Mouse (Mus musculus): ENCODE results near the gene Smbd1. TPM values are rescaled to one million over a fixed set of nuclear protein-coding genes. Genes with fewer than 3 reads are reported as not detected.

The Smbd1 gene
- polyA plus RNA-seq, 1 experiment, result not detected

DNA sequence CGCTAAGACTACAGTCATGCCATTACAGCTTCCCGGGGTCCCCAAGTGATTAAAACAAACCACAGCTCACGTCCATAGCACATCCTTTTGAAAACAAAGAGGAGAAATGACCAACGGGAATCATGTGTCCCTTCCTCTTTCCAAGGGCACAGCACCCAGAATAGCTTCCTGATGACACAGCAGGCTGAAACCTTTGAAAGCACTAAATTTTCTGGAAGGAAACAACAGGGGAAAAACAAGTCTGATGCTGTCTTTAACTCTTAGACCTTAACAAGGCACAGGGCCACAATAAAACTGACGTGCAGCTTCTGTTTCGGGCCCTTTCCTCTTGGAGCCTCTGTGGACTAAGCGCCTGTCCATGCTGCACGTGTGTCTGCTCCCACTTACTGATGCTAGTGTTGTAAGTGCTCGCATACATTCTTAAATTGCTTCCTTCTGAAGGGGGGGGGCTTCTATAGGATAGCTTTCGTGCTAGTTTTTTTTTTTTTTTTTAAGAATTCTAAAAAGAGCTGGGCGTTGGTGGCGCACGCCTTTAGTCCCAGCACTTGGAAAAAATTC is 43.3 kb upstream of the Smbd1 start:
- H3K4me3 ChIP-seq (ENCODE audit: insufficient read depth, poor library complexity, severe bottlenecking), result no peak overlapping the region
- no peak overlapping the region for H3ac ChIP-seq (ENCODE audit: control insufficient read depth, insufficient read length, low read depth)
- TF ChIP-seq MYOD1 (IDR thresholded peaks at IDR 0.05; ENCODE audit: control insufficient read depth, insufficient read length, low read depth), result no peak
- TF ChIP-seq MAX (IDR thresholded peaks at IDR 0.05), result no peak
- no peak for TF ChIP-seq FOSL1 (IDR thresholded peaks at IDR 0.05; ENCODE audit: insufficient read depth, low read length, poor library complexity, severe bottlenecking)
- TF ChIP-seq CTCF (IDR thresholded peaks at IDR 0.05; ENCODE audit: control insufficient read depth, insufficient read depth, insufficient read length), result no peak
- no peak for TF ChIP-seq CEBPB (IDR thresholded peaks at IDR 0.05; ENCODE audit: low read depth)
- no peak for TF ChIP-seq MYOG (IDR thresholded peaks at IDR 0.05; ENCODE audit: control insufficient read depth, extremely low read depth, insufficient read length)
- TF ChIP-seq USF1 (IDR thresholded peaks at IDR 0.05; ENCODE audit: low read depth), result no peak
- peaks cover 14% of the 10 kb centered on the region for H3K79me3 ChIP-seq (ENCODE audit: low read depth)
- H3K36me3 ChIP-seq (ENCODE audit: control insufficient read depth, insufficient read depth), result peaks cover 27% of the 10 kb centered on the region
- no peaks in the 10 kb centered on the region for H3K27me3 ChIP-seq (ENCODE audit: control insufficient read depth, insufficient read depth, insufficient read length)
- H3K79me2 ChIP-seq (ENCODE audit: control insufficient read depth, insufficient read depth), result peaks cover 38% of the 10 kb centered on the region

DNA sequence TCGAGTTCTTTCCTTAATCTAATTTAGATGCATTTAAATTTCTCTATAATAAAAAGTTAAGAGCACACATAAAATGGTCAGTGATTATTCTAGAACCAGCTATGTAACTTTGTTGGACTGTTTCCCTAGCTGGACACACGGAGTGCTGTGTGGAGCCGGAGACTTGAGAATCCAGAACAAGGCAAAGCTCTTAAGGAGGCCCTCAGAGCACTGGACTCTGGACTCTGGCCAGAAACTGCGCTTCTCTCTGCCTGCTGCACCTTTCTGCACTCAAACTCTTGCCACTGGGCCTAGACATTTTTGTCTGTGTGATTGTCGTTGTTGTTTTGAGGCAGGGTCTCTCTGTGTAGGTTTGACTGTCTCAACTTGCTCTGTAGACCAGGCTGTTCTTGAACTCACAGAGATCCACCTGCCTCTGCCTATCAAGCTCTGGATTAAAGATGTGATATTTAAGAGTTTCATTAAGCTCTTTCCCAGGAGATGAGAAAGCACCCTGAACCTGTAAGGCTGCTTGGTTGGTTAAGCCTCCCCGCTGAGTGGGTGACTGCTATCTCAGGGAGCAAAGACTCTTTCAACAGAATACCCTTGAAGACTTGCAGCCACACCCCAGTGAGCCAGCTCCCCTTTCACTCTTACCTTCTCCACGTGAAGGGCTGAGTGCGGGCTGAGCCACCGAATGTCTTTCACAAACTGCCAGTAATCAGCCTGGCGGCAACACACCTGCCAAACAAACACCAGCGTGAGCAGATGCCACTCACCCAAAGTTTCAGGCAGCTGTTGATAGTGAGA is 39.0 kb upstream of the Smbd1 start:
- H3ac ChIP-seq (ENCODE audit: control insufficient read depth, insufficient read length, low read depth), result no peak overlapping the region
- peaks cover 6% of the 10 kb centered on the region for H3K79me3 ChIP-seq (ENCODE audit: low read depth)
- TF ChIP-seq MYOD1 (IDR thresholded peaks at IDR 0.05; ENCODE audit: control insufficient read depth, insufficient read length, low read depth) (no peak), MYOG (IDR thresholded peaks at IDR 0.05; ENCODE audit: control insufficient read depth, extremely low read depth, insufficient read length) (no peak), USF1 (IDR thresholded peaks at IDR 0.05; ENCODE audit: low read depth) (no peak), CTCF (IDR thresholded peaks at IDR 0.05; ENCODE audit: control insufficient read depth, insufficient read depth, insufficient read length) (no peak), MAX (IDR thresholded peaks at IDR 0.05) (no peak), FOSL1 (IDR thresholded peaks at IDR 0.05; ENCODE audit: insufficient read depth, low read length, poor library complexity, severe bottlenecking) (no peak), CEBPB (IDR thresholded peaks at IDR 0.05; ENCODE audit: low read depth) (no peak)
- no peak overlapping the region for H3K4me3 ChIP-seq (ENCODE audit: insufficient read depth, poor library complexity, severe bottlenecking)
- no peaks in the 10 kb centered on the region for H3K27me3 ChIP-seq (ENCODE audit: control insufficient read depth, insufficient read depth, insufficient read length)
- peaks cover 40% of the 10 kb centered on the region for H3K36me3 ChIP-seq (ENCODE audit: control insufficient read depth, insufficient read depth)
- no peaks in the 10 kb centered on the region for H3K79me2 ChIP-seq (ENCODE audit: control insufficient read depth, insufficient read depth)

DNA sequence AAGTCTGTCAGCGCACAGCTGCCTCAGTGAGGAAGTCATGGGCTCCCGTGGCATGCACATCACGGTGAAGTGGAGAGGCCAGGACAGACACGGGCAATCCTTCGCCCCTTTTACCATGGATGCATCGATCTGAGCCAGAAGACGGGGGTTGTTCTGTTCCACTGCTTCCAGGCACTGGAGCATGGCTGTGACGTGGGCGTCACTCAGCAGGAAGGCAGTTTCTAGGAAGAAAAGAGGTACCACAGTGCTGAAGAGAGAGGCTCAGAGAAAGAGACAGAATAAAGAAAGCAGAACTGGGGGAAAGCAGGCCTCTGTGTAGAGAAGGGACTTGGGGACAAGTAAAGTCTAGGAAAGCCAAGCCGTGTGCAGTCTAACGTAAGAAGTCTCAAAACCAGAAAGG is 36.8 kb upstream of the Smbd1 start:
- H3ac ChIP-seq (ENCODE audit: control insufficient read depth, insufficient read length, low read depth), result no peak overlapping the region
- H3K79me3 ChIP-seq (ENCODE audit: low read depth), result peaks cover 4% of the 10 kb centered on the region
- H3K79me2 ChIP-seq (ENCODE audit: control insufficient read depth, insufficient read depth), result no peaks in the 10 kb centered on the region
- H3K4me3 ChIP-seq (ENCODE audit: insufficient read depth, poor library complexity, severe bottlenecking), result no peak overlapping the region
- no peaks in the 10 kb centered on the region for H3K27me3 ChIP-seq (ENCODE audit: control insufficient read depth, insufficient read depth, insufficient read length)
- peaks cover 48% of the 10 kb centered on the region for H3K36me3 ChIP-seq (ENCODE audit: control insufficient read depth, insufficient read depth)
- TF ChIP-seq MYOD1 (IDR thresholded peaks at IDR 0.05; ENCODE audit: control insufficient read depth, insufficient read length, low read depth) (no peak), MYOG (IDR thresholded peaks at IDR 0.05; ENCODE audit: control insufficient read depth, extremely low read depth, insufficient read length) (no peak), CTCF (IDR thresholded peaks at IDR 0.05; ENCODE audit: control insufficient read depth, insufficient read depth, insufficient read length) (no peak), MAX (IDR thresholded peaks at IDR 0.05) (no peak), USF1 (IDR thresholded peaks at IDR 0.05; ENCODE audit: low read depth) (no peak), FOSL1 (IDR thresholded peaks at IDR 0.05; ENCODE audit: insufficient read depth, low read length, poor library complexity, severe bottlenecking) (no peak), CEBPB (IDR thresholded peaks at IDR 0.05; ENCODE audit: low read depth) (no peak)

DNA sequence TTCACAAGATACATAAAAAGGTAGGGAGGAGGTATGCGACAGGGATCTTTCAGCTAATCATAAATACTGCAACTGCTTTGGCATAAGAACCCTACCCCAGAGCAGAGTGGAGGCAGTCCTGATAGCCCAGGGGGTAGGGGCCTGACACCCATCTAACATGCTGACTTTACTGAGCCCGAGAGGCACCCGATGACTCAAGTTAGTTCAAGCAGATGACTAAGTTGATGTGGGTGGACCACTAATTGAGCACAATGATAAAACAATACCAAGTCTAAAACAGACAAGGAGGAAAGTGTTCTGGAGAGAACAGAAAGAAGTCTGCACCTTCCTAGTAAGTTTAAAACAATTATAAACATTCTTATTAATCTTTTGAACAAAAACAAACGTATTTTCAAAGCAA is 21.2 kb upstream of the Smbd1 start:
- Histone ChIP-seq H3K36me3 (ENCODE audit: control insufficient read depth, insufficient read depth) (peaks cover 46% of the 10 kb centered on the region), H3ac (ENCODE audit: control insufficient read depth, insufficient read length, low read depth) (no peak overlapping the region), H3K79me2 (ENCODE audit: control insufficient read depth, insufficient read depth) (no peaks in the 10 kb centered on the region), H3K4me3 (ENCODE audit: insufficient read depth, poor library complexity, severe bottlenecking) (no peak overlapping the region), H3K79me3 (ENCODE audit: low read depth) (no peaks in the 10 kb centered on the region), H3K27me3 (ENCODE audit: control insufficient read depth, insufficient read depth, insufficient read length) (no peaks in the 10 kb centered on the region)
- no peak for TF ChIP-seq MAX (IDR thresholded peaks at IDR 0.05)
- no peak for TF ChIP-seq USF1 (IDR thresholded peaks at IDR 0.05; ENCODE audit: low read depth)
- TF ChIP-seq CEBPB (IDR thresholded peaks at IDR 0.05; ENCODE audit: low read depth), result no peak
- no peak for TF ChIP-seq MYOG (IDR thresholded peaks at IDR 0.05; ENCODE audit: control insufficient read depth, extremely low read depth, insufficient read length)
- TF ChIP-seq FOSL1 (IDR thresholded peaks at IDR 0.05; ENCODE audit: insufficient read depth, low read length, poor library complexity, severe bottlenecking), result no peak
- TF ChIP-seq CTCF (IDR thresholded peaks at IDR 0.05; ENCODE audit: control insufficient read depth, insufficient read depth, insufficient read length), result no peak
- no peak for TF ChIP-seq MYOD1 (IDR thresholded peaks at IDR 0.05; ENCODE audit: control insufficient read depth, insufficient read length, low read depth)

DNA sequence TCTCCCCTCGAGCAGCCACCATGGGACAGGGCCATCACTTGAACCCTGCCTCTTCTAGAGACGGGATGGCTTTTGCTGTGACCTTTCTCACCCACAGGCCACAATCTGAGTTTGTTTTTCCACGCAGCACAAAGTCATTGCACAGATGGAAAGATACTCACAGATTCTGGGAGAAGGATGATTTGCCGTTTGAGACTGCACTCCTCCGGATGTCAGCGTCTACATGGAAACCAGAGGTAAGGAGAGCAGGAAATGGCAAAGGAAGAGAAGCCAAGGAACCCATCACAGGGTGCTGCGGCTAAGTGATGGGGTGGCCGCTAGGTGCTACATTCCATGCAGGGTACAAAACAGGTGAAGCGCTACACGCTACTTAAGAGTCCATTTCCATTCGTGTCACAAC is 18.8 kb upstream of the Smbd1 start:
- no peaks in the 10 kb centered on the region for H3K79me2 ChIP-seq (ENCODE audit: control insufficient read depth, insufficient read depth)
- no peaks in the 10 kb centered on the region for H3K79me3 ChIP-seq (ENCODE audit: low read depth)
- TF ChIP-seq CTCF (IDR thresholded peaks at IDR 0.05; ENCODE audit: control insufficient read depth, insufficient read depth, insufficient read length), result no peak
- no peak for TF ChIP-seq MYOD1 (IDR thresholded peaks at IDR 0.05; ENCODE audit: control insufficient read depth, insufficient read length, low read depth)
- TF ChIP-seq MAX (IDR thresholded peaks at IDR 0.05), result no peak
- no peak for TF ChIP-seq MYOG (IDR thresholded peaks at IDR 0.05; ENCODE audit: control insufficient read depth, extremely low read depth, insufficient read length)
- TF ChIP-seq USF1 (IDR thresholded peaks at IDR 0.05; ENCODE audit: low read depth), result no peak
- no peak for TF ChIP-seq CEBPB (IDR thresholded peaks at IDR 0.05; ENCODE audit: low read depth)
- no peak for TF ChIP-seq FOSL1 (IDR thresholded peaks at IDR 0.05; ENCODE audit: insufficient read depth, low read length, poor library complexity, severe bottlenecking)
- no peak overlapping the region for H3ac ChIP-seq (ENCODE audit: control insufficient read depth, insufficient read length, low read depth)
- H3K4me3 ChIP-seq (ENCODE audit: insufficient read depth, poor library complexity, severe bottlenecking), result no peak overlapping the region
- peaks cover 54% of the 10 kb centered on the region for H3K36me3 ChIP-seq (ENCODE audit: control insufficient read depth, insufficient read depth)
- H3K27me3 ChIP-seq (ENCODE audit: control insufficient read depth, insufficient read depth, insufficient read length), result no peaks in the 10 kb centered on the region

All from C2C12 (cell line).